Mouse (Mus musculus) thymus, adult 2 months (tissue): ENCODE data around the gene Erc2.

Experiments used
- CTCF ChIP-seq: fragments of 200-500 bp; IDR thresholded peaks from 2 replicates; pipeline ENCODE4 v1.5.1; 2012; ENCODE audit warnings: mild to moderate bottlenecking, control low read depth, low read length, moderate library complexity, borderline replicate concordance; ENCODE audit not compliant: control insufficient read depth, poor library complexity, insufficient read depth; ENCODE audit errors: extremely low read depth
- POLR2A ChIP-seq: fragments of 200-500 bp; IDR thresholded peaks from 2 replicates; pipeline ENCODE4 v1.6.1; 2012; ENCODE audit warnings: mild to moderate bottlenecking, low read length, control low read depth, moderate library complexity; ENCODE audit not compliant: control insufficient read depth, poor library complexity, insufficient read depth; ENCODE audit errors: extremely low read depth

DNA sequence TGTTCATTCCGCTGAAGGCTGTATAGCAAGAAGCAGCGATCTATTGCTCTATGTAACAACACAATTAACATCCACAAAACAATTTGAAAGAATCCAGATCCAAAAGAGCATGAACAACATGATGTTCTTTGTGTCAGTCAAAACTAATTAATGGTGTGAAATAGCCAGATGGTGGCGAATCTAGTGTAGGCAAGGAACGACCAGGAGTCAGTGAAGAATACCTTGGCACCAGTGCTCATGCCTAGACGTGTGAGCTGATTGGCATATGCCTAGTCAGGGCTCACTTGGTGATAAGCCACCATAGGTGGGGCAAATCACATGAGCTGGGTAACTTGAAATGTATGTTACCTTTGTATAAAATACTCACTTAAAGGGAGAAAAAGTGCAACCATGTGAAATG is 265.3 kb downstream of the Erc2 start:
- TF ChIP-seq POLR2A (no peak), CTCF (no peak)
